Mouse (Mus musculus): ENCODE data around the gene Olfr517. TPM values are rescaled to one million over a fixed set of nuclear protein-coding genes. Genes with fewer than 3 reads are reported as not detected.

Olfr517 gene
- not detected in 2 replicates for polyA plus RNA-seq (2015; fragmentation: Nextera tagmentation; extraction: Ambion mirVana)

DNA sequence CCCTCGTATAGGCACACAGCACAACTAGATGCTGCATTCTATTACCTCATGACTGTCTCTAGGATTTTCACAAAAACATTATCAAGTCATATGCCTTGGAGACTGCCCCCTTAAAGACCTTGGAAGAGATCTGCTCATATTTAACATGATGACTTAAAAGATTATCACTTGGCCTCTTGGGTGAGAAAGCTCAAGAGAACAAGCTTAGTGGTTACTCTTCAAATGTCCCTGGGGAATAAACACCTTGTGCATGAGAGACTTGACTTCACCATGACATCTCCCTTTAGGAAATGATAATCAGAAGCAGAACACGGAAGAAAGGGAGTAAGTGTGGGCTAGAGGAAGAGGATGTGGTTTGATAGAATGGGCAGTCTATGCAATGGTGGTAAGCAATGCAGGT is at the start of gene Olfr517:
Olfr517 (minus strand) TSS at position 101 of the 400 bp plus-strand sequence.
- no peaks in the 10 kb centered on the region for H3K36me3 ChIP-seq (ENCODE audit: control insufficient read depth, insufficient read depth, low read length)
- no peak within 1 kb of the TSS for H3K4me2 ChIP-seq (ENCODE audit: low read depth, low read length)
- no peak within 1 kb of the TSS for H3K4me3 ChIP-seq (ENCODE audit: low read length)
- no peaks in the 10 kb centered on the region for H3K27me3 ChIP-seq (replicated peaks; ENCODE audit: control insufficient read depth, insufficient read depth, low read length)
- no peaks in the 10 kb centered on the region for H3K4me1 ChIP-seq (ENCODE audit: control insufficient read depth, insufficient read depth, low read length)
- no peak within 1 kb of the TSS for H3K9ac ChIP-seq (ENCODE audit: low read depth, low read length)
- no peaks in the 10 kb centered on the region for H3K9me3 ChIP-seq (ENCODE audit: control insufficient read depth, low read length)
- ATAC-seq, result no peak
- H3K27ac ChIP-seq (ENCODE audit: low read length), result no peak within 1 kb of the TSS
- WGBS, result 65% methylated on average over 2 of the region's 2 CpGs

DNA sequence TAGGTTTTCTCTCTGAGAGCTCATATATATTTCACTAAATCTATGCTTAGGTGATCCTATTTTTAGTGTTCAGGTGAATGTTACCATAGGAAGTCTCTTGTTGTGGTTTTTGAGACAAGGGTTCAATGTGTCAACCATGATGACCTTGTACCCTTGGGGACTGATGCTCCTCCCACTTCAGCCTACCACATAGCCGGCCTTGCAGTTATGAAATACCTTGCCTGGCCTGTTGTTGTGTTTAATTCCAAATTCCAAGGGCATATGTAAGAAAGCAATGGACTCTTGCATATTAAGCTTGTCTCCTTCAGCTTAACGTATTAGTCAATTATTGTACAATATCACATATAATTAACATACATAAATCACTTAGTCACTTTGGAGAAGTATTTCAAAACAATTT is 31.8 kb upstream of the Olfr517 start:
- H3K36me3 ChIP-seq (ENCODE audit: control insufficient read depth, insufficient read depth, low read length), result no peaks in the 10 kb centered on the region
- H3K4me3 ChIP-seq (ENCODE audit: low read length), result no peak overlapping the region
- H3K27me3 ChIP-seq (replicated peaks; ENCODE audit: control insufficient read depth, insufficient read depth, low read length), result no peaks in the 10 kb centered on the region
- ATAC-seq, result no peak
- no peaks in the 10 kb centered on the region for H3K4me1 ChIP-seq (ENCODE audit: control insufficient read depth, insufficient read depth, low read length)
- WGBS, result 69% methylated on average over 2 of the region's 2 CpGs
- no peak overlapping the region for H3K4me2 ChIP-seq (ENCODE audit: low read depth, low read length)
- H3K9me3 ChIP-seq (ENCODE audit: control insufficient read depth, low read length), result no peaks in the 10 kb centered on the region
- H3K9ac ChIP-seq (ENCODE audit: low read depth, low read length), result no peak overlapping the region
- no peak overlapping the region for H3K27ac ChIP-seq (ENCODE audit: low read length)

DNA sequence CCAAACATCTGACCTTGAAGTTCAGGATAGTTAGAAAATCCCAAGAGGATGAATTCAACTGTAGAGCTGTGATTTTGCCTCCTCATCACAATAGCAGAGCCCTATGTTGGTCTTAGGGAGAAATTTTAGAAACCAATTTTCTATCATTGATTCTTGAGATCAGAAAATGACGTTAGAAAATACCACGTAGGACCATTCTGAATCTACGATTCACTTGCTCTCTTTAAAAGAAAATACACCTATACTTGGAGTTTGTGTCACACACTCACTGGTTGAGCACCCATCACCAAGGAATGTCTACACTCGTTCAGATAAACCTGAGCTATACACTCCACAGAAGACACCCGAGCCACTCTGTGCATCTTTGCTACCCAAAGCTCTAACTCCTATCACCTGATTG is 22.1 kb upstream of the Olfr517 start, which contains the start of gene Olfr519:
Olfr519 (minus strand) TSS at position 101 of the 400 bp plus-strand sequence.
- ATAC-seq, result no peak
- no peak within 1 kb of the TSS for H3K4me2 ChIP-seq (ENCODE audit: low read depth, low read length)
- H3K27me3 ChIP-seq (replicated peaks; ENCODE audit: control insufficient read depth, insufficient read depth, low read length), result no peaks in the 10 kb centered on the region
- no peaks in the 10 kb centered on the region for H3K9me3 ChIP-seq (ENCODE audit: control insufficient read depth, low read length)
- H3K36me3 ChIP-seq (ENCODE audit: control insufficient read depth, insufficient read depth, low read length), result no peaks in the 10 kb centered on the region
- no peaks in the 10 kb centered on the region for H3K4me1 ChIP-seq (ENCODE audit: control insufficient read depth, insufficient read depth, low read length)
- H3K27ac ChIP-seq (ENCODE audit: low read length), result no peak within 1 kb of the TSS
- 80% methylated on average over 5 of the region's 5 CpGs for WGBS
- H3K9ac ChIP-seq (ENCODE audit: low read depth, low read length), result no peak within 1 kb of the TSS
- H3K4me3 ChIP-seq (ENCODE audit: low read length), result no peak within 1 kb of the TSS

DNA sequence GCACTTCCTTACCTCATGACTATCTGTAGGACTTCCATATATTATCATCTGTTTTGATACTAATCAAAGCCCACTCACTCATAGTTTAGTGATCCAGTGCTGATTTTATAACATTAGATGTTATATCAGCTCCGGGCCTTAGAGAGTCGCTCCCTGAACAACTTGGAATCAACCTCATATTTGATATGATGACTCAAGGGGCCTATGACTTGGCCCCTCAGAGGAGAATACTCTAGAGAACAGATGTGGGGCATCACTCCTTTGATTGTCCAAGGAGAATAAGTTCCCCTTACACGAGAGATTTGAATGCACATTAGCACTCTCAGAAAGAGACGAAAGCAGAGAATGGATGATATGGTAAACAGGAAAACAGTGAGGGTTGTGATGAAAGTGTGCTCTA is 12.7 kb upstream of the Olfr517 start, which contains the start of gene Olfr518:
Olfr518 (minus strand) TSS at position 101 of the 400 bp plus-strand sequence.
- H3K4me1 ChIP-seq (ENCODE audit: control insufficient read depth, insufficient read depth, low read length), result no peaks in the 10 kb centered on the region
- H3K27me3 ChIP-seq (replicated peaks; ENCODE audit: control insufficient read depth, insufficient read depth, low read length), result no peaks in the 10 kb centered on the region
- H3K9me3 ChIP-seq (ENCODE audit: control insufficient read depth, low read length), result no peaks in the 10 kb centered on the region
- WGBS, result 79% methylated on average over 4 of the region's 4 CpGs
- no peak within 1 kb of the TSS for H3K4me2 ChIP-seq (ENCODE audit: low read depth, low read length)
- H3K36me3 ChIP-seq (ENCODE audit: control insufficient read depth, insufficient read depth, low read length), result no peaks in the 10 kb centered on the region
- no peak within 1 kb of the TSS for H3K9ac ChIP-seq (ENCODE audit: low read depth, low read length)
- no peak for ATAC-seq
- H3K4me3 ChIP-seq (ENCODE audit: low read length), result no peak within 1 kb of the TSS
- no peak within 1 kb of the TSS for H3K27ac ChIP-seq (ENCODE audit: low read length)

DNA sequence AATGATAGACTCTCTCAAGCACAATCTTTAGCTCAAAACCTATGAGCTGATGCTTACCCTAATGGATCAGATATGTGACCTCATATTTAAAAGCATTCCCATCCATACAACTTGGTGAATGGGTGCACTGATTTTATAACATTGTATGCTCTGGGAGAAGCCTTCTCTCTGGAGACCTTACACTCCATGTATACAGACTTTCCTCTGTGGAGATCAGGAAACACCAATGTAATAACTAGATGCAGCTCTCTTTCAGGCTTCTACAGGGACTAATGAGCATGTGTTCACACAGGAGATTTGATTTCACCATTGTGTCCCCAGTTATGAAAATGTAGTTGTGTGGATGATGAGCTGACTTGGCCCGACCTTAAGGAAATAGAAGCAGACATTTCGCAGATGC is 21.8 kb downstream of the Olfr517 start, which contains the start of gene Olfr516:
Olfr516 (minus strand) TSS at position 101 of the 400 bp plus-strand sequence.
- H3K4me2 ChIP-seq (ENCODE audit: low read depth, low read length), result no peak within 1 kb of the TSS
- no peaks in the 10 kb centered on the region for H3K36me3 ChIP-seq (ENCODE audit: control insufficient read depth, insufficient read depth, low read length)
- no peak within 1 kb of the TSS for H3K9ac ChIP-seq (ENCODE audit: low read depth, low read length)
- no peaks in the 10 kb centered on the region for H3K4me1 ChIP-seq (ENCODE audit: control insufficient read depth, insufficient read depth, low read length)
- H3K27me3 ChIP-seq (replicated peaks; ENCODE audit: control insufficient read depth, insufficient read depth, low read length), result no peaks in the 10 kb centered on the region
- whole genome bisulfite sequencing, result 91% methylated on average over 2 of the region's 2 CpGs
- H3K9me3 ChIP-seq (ENCODE audit: control insufficient read depth, low read length), result no peaks in the 10 kb centered on the region
- ATAC-seq, result no peak
- H3K27ac ChIP-seq (ENCODE audit: low read length), result no peak within 1 kb of the TSS
- H3K4me3 ChIP-seq (ENCODE audit: low read length), result no peak within 1 kb of the TSS

DNA sequence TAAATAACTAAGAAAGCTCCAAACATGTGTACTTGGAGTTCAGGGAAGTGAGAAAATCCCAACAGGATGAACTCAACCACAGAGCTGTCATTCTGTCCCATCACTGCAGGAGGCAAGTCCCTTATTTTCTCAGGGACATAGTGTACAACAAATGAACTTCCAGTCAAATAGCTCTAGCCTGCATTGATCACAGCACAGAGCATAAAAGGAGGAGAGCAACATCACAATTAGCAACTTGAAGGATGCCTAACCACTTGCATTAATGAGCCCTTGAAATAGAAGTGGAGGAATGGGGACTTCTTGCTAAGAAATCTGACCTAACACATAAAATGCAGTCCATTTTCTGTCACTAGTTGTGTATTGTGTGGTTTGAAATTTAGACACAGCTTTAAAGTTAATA is 46.3 kb downstream of the Olfr517 start, which contains the start of gene Olfr514:
Olfr514 (minus strand) TSS at position 101 of the 400 bp plus-strand sequence.
- no peak for ATAC-seq
- H3K36me3 ChIP-seq (ENCODE audit: control insufficient read depth, insufficient read depth, low read length), result no peaks in the 10 kb centered on the region
- H3K9ac ChIP-seq (ENCODE audit: low read depth, low read length), result no peak within 1 kb of the TSS

More for the DNA sequence above, 46.3 kb downstream of the Olfr517 start, which contains the start of gene Olfr514:
- Histone ChIP-seq H3K27me3 (replicated peaks; ENCODE audit: control insufficient read depth, insufficient read depth, low read length) (no peaks in the 10 kb centered on the region), H3K9me3 (ENCODE audit: control insufficient read depth, low read length) (peaks cover 2% of the 10 kb centered on the region; the same call in 1 of the 2 replicates), H3K4me3 (ENCODE audit: low read length) (no peak within 1 kb of the TSS), H3K27ac (ENCODE audit: low read length) (no peak within 1 kb of the TSS), H3K4me1 (ENCODE audit: control insufficient read depth, insufficient read depth, low read length) (no peaks in the 10 kb centered on the region), H3K4me2 (ENCODE audit: low read depth, low read length) (no peak within 1 kb of the TSS)

Other genes starting within 250 kb of the Olfr517 start
- gene Olfr508, start 242.4 kb downstream of the Olfr517 start, polyA plus RNA-seq (2015; fragmentation: Nextera tagmentation; extraction: Ambion mirVana), result not detected in 2 replicates
- not detected in 2 replicates for gene Olfr509, start 220.5 kb downstream of the Olfr517 start, polyA plus RNA-seq (2015; fragmentation: Nextera tagmentation; extraction: Ambion mirVana)
- not detected in 2 replicates for gene Olfr510, start 206.0 kb downstream of the Olfr517 start, polyA plus RNA-seq (2015; fragmentation: Nextera tagmentation; extraction: Ambion mirVana)
- not detected in 2 replicates for gene Olfr512, start 159.1 kb downstream of the Olfr517 start, polyA plus RNA-seq (2015; fragmentation: Nextera tagmentation; extraction: Ambion mirVana)
- gene Olfr513, start 121.4 kb downstream of the Olfr517 start, polyA plus RNA-seq (2015; fragmentation: Nextera tagmentation; extraction: Ambion mirVana), result not detected in 2 replicates
- not detected in 2 replicates for gene Olfr514, start 46.4 kb downstream of the Olfr517 start, polyA plus RNA-seq (2015; fragmentation: Nextera tagmentation; extraction: Ambion mirVana)
- not detected in 2 replicates for gene Olfr516, start 21.9 kb downstream of the Olfr517 start, polyA plus RNA-seq (2015; fragmentation: Nextera tagmentation; extraction: Ambion mirVana)
- not detected in 2 replicates for gene Olfr518, start 12.6 kb upstream of the Olfr517 start, polyA plus RNA-seq (2015; fragmentation: Nextera tagmentation; extraction: Ambion mirVana)
- gene Olfr519, start 22.0 kb upstream of the Olfr517 start, polyA plus RNA-seq (2015; fragmentation: Nextera tagmentation; extraction: Ambion mirVana), result not detected in 2 replicates
- gene Nlrp10, start 57.8 kb upstream of the Olfr517 start, polyA plus RNA-seq (2015; fragmentation: Nextera tagmentation; extraction: Ambion mirVana), result 0.06 TPM in 1 of 2 replicates, not detected in the other
- 68.2 TPM in 2 replicates for gene Eif3f, start 62.0 kb upstream of the Olfr517 start, polyA plus RNA-seq (2015; fragmentation: Nextera tagmentation; extraction: Ambion mirVana)
- gene Tub, start 78.0 kb upstream of the Olfr517 start, polyA plus RNA-seq (2015; fragmentation: Nextera tagmentation; extraction: Ambion mirVana), result 1.8 and 1.9 TPM in 2 replicates
- gene Ric3, start 211.0 kb upstream of the Olfr517 start, polyA plus RNA-seq (2015; fragmentation: Nextera tagmentation; extraction: Ambion mirVana), result 1.5 and 1.7 TPM in 2 replicates